In genomic region chr6:88136201-88136631, GRCm38 (mm10) we compare ENCODE assay signal across 8 mouse cellular contexts. TPM values are rescaled to one million over a fixed set of nuclear protein-coding genes. Genes with fewer than 3 reads are reported as not detected.
A peak's percentile ranks its signal among the peaks of the same experiment; 100 is the strongest.
DNase-seq lines count a peak whose midpoint lies in the region; ATAC-seq lines count a peak whose summit lies in the region.

No protein-coding gene starts in this region.

- H3K27me3 ChIP-seq in embryonic facial prominence, embryonic 13.5 days = peaks cover 12% of the 10 kb centered on the region
- peaks cover 8% of the 10 kb centered on the region; the same call in 1 of the 2 replicates for H3K27me3 ChIP-seq in hindbrain, embryonic 12.5 days
- H3K27me3 ChIP-seq in liver, embryonic 15.5 days = peaks cover 73% of the 10 kb centered on the region
- no peaks in the 10 kb centered on the region for H3K27me3 ChIP-seq in neural tube, embryonic 15.5 days (replicated peaks)

- no peak overlapping the region for H3K27ac ChIP-seq in embryonic facial prominence, embryonic 13.5 days
- H3K27ac ChIP-seq in hindbrain, embryonic 12.5 days = no peak overlapping the region
- no peak overlapping the region for H3K27ac ChIP-seq in liver, embryonic 15.5 days (replicated peaks)
- H3K27ac ChIP-seq in neural tube, embryonic 15.5 days (replicated peaks) = no peak overlapping the region

- peak; percentile 64 for DNase-seq in ZHBTc4 (ENCODE audit: low read depth, low spot score)
- no peak for DNase-seq in adipocyte (ENCODE audit: low spot score)
- DNase-seq in right cerebral cortex, postnatal 14 days = no peak
- no peak for DNase-seq in cerebellum, postnatal 36 days

- ATAC-seq in embryonic facial prominence, embryonic 13.5 days (ENCODE audit: insufficient number of reproducible peaks, insufficient read depth, low FRiP score, low TSS enrichment, low read depth) = no peak
- ATAC-seq in hindbrain, embryonic 12.5 days (ENCODE audit: low FRiP score) = no peak
- ATAC-seq in liver, embryonic 15.5 days (ENCODE audit: insufficient read depth) = no peak
- ATAC-seq in neural tube, embryonic 15.5 days (ENCODE audit: low FRiP score) = peak; percentile 62; the same call in 1 of the 2 replicates

- H3K9me3 ChIP-seq in embryonic facial prominence, embryonic 13.5 days = no peaks in the 10 kb centered on the region
- no peaks in the 10 kb centered on the region for H3K9me3 ChIP-seq in hindbrain, embryonic 12.5 days (replicated peaks)
- no peaks in the 10 kb centered on the region for H3K9me3 ChIP-seq in liver, embryonic 15.5 days (replicated peaks)
- H3K9me3 ChIP-seq in neural tube, embryonic 15.5 days (replicated peaks) = no peaks in the 10 kb centered on the region

- peak overlapping the region; percentile 54; the same call in 1 of the 2 replicates for H3K9ac ChIP-seq in embryonic facial prominence, embryonic 13.5 days
- H3K9ac ChIP-seq in hindbrain, embryonic 12.5 days = 0 out of 2 replicates have a peak overlapping the region, but pooled peaks have one; percentile 15
- H3K9ac ChIP-seq in liver, embryonic 15.5 days = no peak overlapping the region
- 0 out of 2 replicates have a peak overlapping the region, but pooled peaks have one; percentile 5 for H3K9ac ChIP-seq in neural tube, embryonic 15.5 days (replicated peaks)

- H3K4me2 ChIP-seq in embryonic facial prominence, embryonic 13.5 days = peak overlapping the region; percentile 58
- H3K4me2 ChIP-seq in hindbrain, embryonic 12.5 days (replicated peaks) = peak overlapping the region; percentile 37
- peak overlapping the region; percentile 59 for H3K4me2 ChIP-seq in liver, embryonic 15.5 days
- peak overlapping the region; percentile 52 for H3K4me2 ChIP-seq in neural tube, embryonic 15.5 days

- peaks cover 30% of the 10 kb centered on the region for H3K4me1 ChIP-seq in embryonic facial prominence, embryonic 13.5 days
- peaks cover 27% of the 10 kb centered on the region for H3K4me1 ChIP-seq in hindbrain, embryonic 12.5 days
- H3K4me1 ChIP-seq in liver, embryonic 15.5 days (replicated peaks) = peaks cover 12% of the 10 kb centered on the region
- peaks cover 17% of the 10 kb centered on the region for H3K4me1 ChIP-seq in neural tube, embryonic 15.5 days

- WGBS in embryonic facial prominence, embryonic 13.5 days = 30% methylated on average over 15 of the region's 15 CpGs
- 34% methylated on average over 15 of the region's 15 CpGs for WGBS in hindbrain, embryonic 12.5 days
- under 1% methylated on average over 15 of the region's 15 CpGs for WGBS in liver, embryonic 15.5 days (ENCODE audit: insufficient replicate concordance)
- 36% methylated on average over 15 of the region's 15 CpGs for whole genome bisulfite sequencing in neural tube, embryonic 15.5 days

- no peaks in the 10 kb centered on the region for H3K36me3 ChIP-seq in embryonic facial prominence, embryonic 13.5 days
- no peaks in the 10 kb centered on the region for H3K36me3 ChIP-seq in hindbrain, embryonic 12.5 days
- H3K36me3 ChIP-seq in liver, embryonic 15.5 days (replicated peaks) = no peaks in the 10 kb centered on the region
- H3K36me3 ChIP-seq in neural tube, embryonic 15.5 days = no peaks in the 10 kb centered on the region

- peak overlapping the region; percentile 34 for H3K4me3 ChIP-seq in embryonic facial prominence, embryonic 13.5 days
- H3K4me3 ChIP-seq in hindbrain, embryonic 12.5 days = no peak overlapping the region
- peak overlapping the region; percentile 32 for H3K4me3 ChIP-seq in liver, embryonic 15.5 days (replicated peaks)
- peak overlapping the region; percentile 23; the same call in 1 of the 2 replicates for H3K4me3 ChIP-seq in neural tube, embryonic 15.5 days (replicated peaks)

RNA-seq across cellular contexts. Expression of gene Rpn1, which starts 51.9 kb away (rescaled TPM):
- 342 and 345 TPM in 2 replicates for polyA plus RNA-seq in embryonic facial prominence, embryonic 13.5 days (2015; fragmentation: Nextera tagmentation; extraction: Ambion mirVana)
- polyA plus RNA-seq in hindbrain, embryonic 12.5 days (2016; fragmentation: Nextera tagmentation; extraction: Ambion mirVana) = 278 and 284 TPM in 2 replicates
- 181 and 184 TPM in 2 replicates for polyA plus RNA-seq in liver, embryonic 15.5 days (2015; fragmentation: Nextera tagmentation; extraction: Ambion mirVana)
- polyA plus RNA-seq in neural tube, embryonic 15.5 days (2015; fragmentation: Nextera tagmentation; extraction: Ambion mirVana) = 294 and 318 TPM in 2 replicates

RNA-seq across cellular contexts. Expression of gene Gata2, which starts 57.5 kb away (rescaled TPM):
- 54.9 and 81.7 TPM in 2 replicates for polyA plus RNA-seq in embryonic facial prominence, embryonic 13.5 days (2015; fragmentation: Nextera tagmentation; extraction: Ambion mirVana)
- 29.4 and 43.6 TPM in 2 replicates for polyA plus RNA-seq in hindbrain, embryonic 12.5 days (2016; fragmentation: Nextera tagmentation; extraction: Ambion mirVana)
- 3.5 and 5.2 TPM in 2 replicates for polyA plus RNA-seq in liver, embryonic 15.5 days (2015; fragmentation: Nextera tagmentation; extraction: Ambion mirVana)
- 7.2 and 14.3 TPM in 2 replicates for polyA plus RNA-seq in neural tube, embryonic 15.5 days (2015; fragmentation: Nextera tagmentation; extraction: Ambion mirVana)
